ENCODE assay signal across 7 mouse cellular contexts in the genomic region with DNA sequence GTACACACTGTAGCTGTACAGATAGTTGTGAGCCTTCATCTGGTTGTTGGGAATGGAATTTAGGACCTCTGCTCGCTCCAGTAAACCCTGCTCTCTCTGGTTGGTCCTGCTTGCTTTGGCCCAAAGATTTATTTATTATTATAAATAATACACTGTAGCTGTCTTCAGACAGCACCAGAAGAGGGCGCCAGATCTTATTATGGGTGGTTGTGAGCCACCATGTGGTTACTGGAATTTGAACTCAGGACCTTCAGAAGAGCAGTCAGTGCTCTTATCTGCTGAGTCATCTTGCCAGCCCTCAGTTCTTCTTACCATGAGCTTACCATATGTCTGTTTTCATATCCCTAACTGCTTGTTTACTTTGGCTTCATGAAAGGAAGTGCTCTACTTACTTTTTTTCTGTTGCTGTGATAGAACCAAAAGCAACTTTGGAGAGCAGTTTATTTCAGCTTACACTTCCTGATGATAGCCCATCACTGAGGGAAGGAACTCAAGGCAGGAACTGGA. TPM values are rescaled to one million over a fixed set of nuclear protein-coding genes. Genes with fewer than 3 reads are reported as not detected.
A peak's percentile ranks its signal among the peaks of the same experiment; 100 is the strongest.
DNase-seq lines count a peak whose midpoint lies in the region; ATAC-seq and TF ChIP-seq lines count a peak whose summit lies in the region.
"Not testable (repeated sequence)": the region's sequence is repeated elsewhere in the genome, so short reads cannot be mapped to it uniquely, and the experiment has no call there.

No protein-coding gene starts in this region.

- ATAC-seq in lung, embryonic 14.5 days (ENCODE audit: insufficient read depth), result not testable (repeated sequence)

- H3K4me1 ChIP-seq in lung, embryonic 14.5 days (ENCODE audit: insufficient read depth), result peaks cover 10% of the 10 kb centered on the region; the same call in 1 of the 2 replicates

- TF ChIP-seq CTCF in lung, embryonic 14.5 days (IDR thresholded peaks at IDR 0.05; ENCODE audit: low read depth), result peak; percentile 23; the same call in 1 of the 2 replicates

- not testable (repeated sequence) for H3K9me3 ChIP-seq in lung, embryonic 14.5 days (ENCODE audit: low read depth, low read length)

- not testable (repeated sequence) for H3K4me3 ChIP-seq in lung, embryonic 14.5 days (ENCODE audit: low read depth, low read length)

- 75% methylated on average over 2 of the region's 2 CpGs for WGBS in lung, embryonic 14.5 days

- peak; percentile 51 to 55 for DNase-seq in B cell, adult 2 months
- peak; percentile 27 to 68 for DNase-seq in adrenal gland, adult (ENCODE audit: inconsistent age in 2 of 2, low spot score in 1 of 2)
- DNase-seq in c-Kit-positive CD71-positive TER-119-negative erythroid progenitor cells, embryonic 14.5 days (ENCODE audit: low read depth), result peak; percentile 15
- peak; percentile 42 for DNase-seq in induced T-regulatory cell, adult 2 months (ENCODE audit: low read depth)
- peak; percentile 23 to 68 for DNase-seq in kidney, postnatal 36 days
- DNase-seq in lung, embryonic 14.5 days, result not testable (repeated sequence)
- DNase-seq in splenic B cell, adult 2 months (ENCODE audit: low read depth, low spot score), result peak; percentile 52

- not testable (repeated sequence) for H3K27me3 ChIP-seq in lung, embryonic 14.5 days (ENCODE audit: insufficient read depth, low read length); splenic B cell, adult 2 months (ENCODE audit: control insufficient read depth, insufficient read depth, low read length, poor library complexity, severe bottlenecking)

- not testable (repeated sequence) for H3K4me2 ChIP-seq in lung, embryonic 14.5 days

- not testable (repeated sequence) for H3K9ac ChIP-seq in lung, embryonic 14.5 days

- not testable (repeated sequence) for H3K27ac ChIP-seq in lung, embryonic 14.5 days (ENCODE audit: low read depth)

- not testable (repeated sequence) for H3K36me3 ChIP-seq in lung, embryonic 14.5 days (ENCODE audit: insufficient read depth); splenic B cell, adult 2 months (ENCODE audit: control insufficient read depth, insufficient read depth, low read length, poor library complexity, severe bottlenecking)

RNA-seq across cellular contexts. Expression of a gene that starts 51.9 kb away (rescaled TPM):
- polyA plus RNA-seq in lung, embryonic 14.5 days (2014; fragmentation: Nextera tagmentation; extraction: Ambion mirVana), result 4.7 and 5.4 TPM in 2 replicates
